Mouse (Mus musculus): ENCODE data around the gene Calm1. TPM values are rescaled to one million over a fixed set of nuclear protein-coding genes. Genes with fewer than 3 reads are reported as not detected.

Calm1 gene
- polyA plus RNA-seq, 1 experiment, result 796 TPM

- no peak for TF ChIP-seq GATA1 (IDR thresholded peaks at IDR 0.05; ENCODE audit: low read length)
Measured at GRCm38 (mm10) chr12:100235423-100235822, 36.2 kb downstream of the Calm1 start.

- TF ChIP-seq GATA1 (IDR thresholded peaks at IDR 0.05; ENCODE audit: low read length), result no peak
Measured at GRCm38 (mm10) chr12:100239404-100239803, 40.2 kb downstream of the Calm1 start.

GRCm38 (mm10) chr12:100239807-100240206 lies 40.6 kb downstream of the Calm1 start:
- no peak for TF ChIP-seq GATA1 (IDR thresholded peaks at IDR 0.05; ENCODE audit: low read length)

GRCm38 (mm10) chr12:100241911-100242796 lies 42.9 kb downstream of the Calm1 start:
- TF ChIP-seq GATA1 (IDR thresholded peaks at IDR 0.05; ENCODE audit: low read length), result no peak

GRCm38 (mm10) chr12:100244580-100244979 lies 45.3 kb downstream of the Calm1 start:
- no peak for TF ChIP-seq GATA1 (IDR thresholded peaks at IDR 0.05; ENCODE audit: low read length)

GRCm38 (mm10) chr12:100249170-100249569 lies 49.9 kb downstream of the Calm1 start:
- no peak for TF ChIP-seq GATA1 (IDR thresholded peaks at IDR 0.05; ENCODE audit: low read length)

GRCm38 (mm10) chr12:100254471-100254870 lies 55.2 kb downstream of the Calm1 start:
- TF ChIP-seq GATA1 (IDR thresholded peaks at IDR 0.05; ENCODE audit: low read length), result no peak

GRCm38 (mm10) chr12:100255441-100255949 lies 56.3 kb downstream of the Calm1 start:
- TF ChIP-seq GATA1 (IDR thresholded peaks at IDR 0.05; ENCODE audit: low read length), result no peak

GRCm38 (mm10) chr12:100257779-100258178 lies 58.5 kb downstream of the Calm1 start:
- TF ChIP-seq GATA1 (IDR thresholded peaks at IDR 0.05; ENCODE audit: low read length), result no peak

Other genes with a start within 250 kb of the Calm1 start
- gene Kcnk13, start 234.9 kb upstream of the Calm1 start, polyA plus RNA-seq (2012), result not detected in 2 replicates
- gene Psmc1, start 89.3 kb upstream of the Calm1 start, polyA plus RNA-seq (2012), result 11.4 and 52.3 TPM in 2 replicates
- 9.3 and 9.5 TPM in 2 replicates for gene Nrde2, start 39.8 kb upstream of the Calm1 start, polyA plus RNA-seq (2012)